Mouse (Mus musculus): ENCODE results near the gene Smim12. TPM values are rescaled to one million over a fixed set of nuclear protein-coding genes. Genes with fewer than 3 reads are reported as not detected.

Smim12 gene
- total and polyA plus RNA-seq, 3 experiments: 30.9 to 33.6 (median 31.3) TPM

DNA sequence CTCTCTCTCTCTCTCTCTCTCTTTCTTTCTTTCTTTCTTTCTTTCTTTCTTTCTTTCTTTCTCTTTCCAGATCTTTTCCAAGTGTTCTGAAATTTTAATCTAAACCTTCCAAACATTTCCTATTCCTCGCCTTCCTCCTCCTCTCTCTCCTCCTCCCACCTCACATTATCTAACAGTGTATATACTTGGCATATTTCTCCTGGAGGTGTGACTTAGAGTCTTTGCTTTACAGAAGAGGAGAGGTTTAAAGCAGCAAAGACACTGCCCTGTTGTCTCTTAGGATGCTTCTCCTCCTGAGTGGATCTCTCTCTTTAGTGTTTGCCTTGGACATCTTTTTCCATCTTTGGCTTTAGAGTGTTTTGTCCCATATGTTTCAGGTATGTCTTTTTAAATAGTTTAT lies 40.5 kb upstream of the Smim12 start:
- peaks cover 18 to 24% of the 10 kb centered on the region in 2 experiments for H3K4me1 ChIP-seq (ENCODE audit: control insufficient read depth in 1 of 2, insufficient read depth in 2 of 2)
- no peak overlapping the region for H3K27ac ChIP-seq (ENCODE audit: insufficient read depth, low read depth)
- no peaks in the 10 kb centered on the region for H3K79me2 ChIP-seq (replicated peaks; ENCODE audit: control insufficient read depth, extremely low read depth, insufficient read depth, poor library complexity, severe bottlenecking)
- no peak overlapping the region for H3K9ac ChIP-seq (ENCODE audit: insufficient read depth, low read depth)
- H3K36me3 ChIP-seq (replicated peaks in 1 of 2; ENCODE audit: control insufficient read depth in 1 of 2, insufficient read depth in 1 of 2, low read length in 1 of 2): no peaks in the 10 kb centered on the region
- peaks cover 14% of the 10 kb centered on the region for H3K27me3 ChIP-seq (replicated peaks)
- no peak overlapping the region for H3K4me3 ChIP-seq (replicated peaks in 1 of 3; ENCODE audit: low read depth in 2 of 3, low read length in 2 of 3, poor library complexity in 1 of 3)
- H3K4me2 ChIP-seq (ENCODE audit: insufficient read depth, low read depth, poor library complexity, severe bottlenecking): no peak overlapping the region
- in situ Hi-C loops (cut with MboI; ENCODE audit: low pct_ligation_motif_present, low pct_unique_long_range_greater_than_20kb, low sequenced_read_pairs) (no loop called here), dilution Hi-C loops (cut with MboI; ENCODE audit: extremely low pct_ligation_motif_present, extremely low pct_unique_long_range_greater_than_20kb, low sequenced_read_pairs) (no loop called here)
- DNase-seq (ENCODE audit: extremely low read depth): no peak
- no peaks in the 10 kb centered on the region for H3K9me3 ChIP-seq (replicated peaks; ENCODE audit: low read length)
- TF ChIP-seq IRF4 (IDR thresholded peaks at IDR 0.05; ENCODE audit: low read depth, low read length) (no peak), PAX5 (IDR thresholded peaks at IDR 0.05; ENCODE audit: low read length) (no peak), UBTF (IDR thresholded peaks at IDR 0.05; ENCODE audit: low read depth, low read length) (no peak), MEF2A (IDR thresholded peaks at IDR 0.05; ENCODE audit: borderline replicate concordance, low read depth, low read length) (no peak), POLR2A (IDR thresholded peaks at IDR 0.05; ENCODE audit: low read depth, low read length) (no peak), KAT2A (IDR thresholded peaks at IDR 0.05; ENCODE audit: insufficient replicate concordance, low read length) (no peak), HCFC1 (IDR thresholded peaks at IDR 0.05; ENCODE audit: low read depth, low read length) (no peak), CHD1 (IDR thresholded peaks at IDR 0.05; ENCODE audit: low read depth, low read length) (no peak), ZKSCAN1 (IDR thresholded peaks at IDR 0.05; ENCODE audit: borderline replicate concordance, low read depth, low read length) (no peak)

DNA sequence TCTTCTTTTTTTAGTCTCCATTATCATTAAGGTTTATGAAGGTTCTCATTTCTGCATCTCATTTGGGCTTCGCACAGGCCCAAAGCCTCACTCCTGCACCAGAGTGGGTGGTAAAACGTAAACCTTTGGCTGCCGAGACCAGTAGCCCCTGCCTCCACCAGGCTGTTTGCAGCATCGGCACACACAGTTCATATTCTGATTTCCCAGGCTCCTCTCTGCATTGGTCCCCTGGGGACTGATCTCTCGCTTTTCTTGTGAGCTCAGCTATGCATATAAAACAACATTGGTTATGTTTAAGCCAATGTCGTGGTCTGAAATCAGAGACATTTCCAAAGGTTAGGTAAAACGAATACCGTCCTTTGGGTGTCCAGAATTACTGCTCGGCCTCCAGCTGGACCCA lies 32.3 kb upstream of the Smim12 start:
- H3K9me3 ChIP-seq (replicated peaks; ENCODE audit: low read length): no peaks in the 10 kb centered on the region
- peaks cover 40% of the 10 kb centered on the region for H3K27me3 ChIP-seq (replicated peaks)
- H3K9ac ChIP-seq (ENCODE audit: insufficient read depth, low read depth): no peak overlapping the region
- TF ChIP-seq CHD2 (IDR thresholded peaks at IDR 0.05; ENCODE audit: low read length) (no peak), BHLHE40 (IDR thresholded peaks at IDR 0.05; ENCODE audit: low read depth, low read length) (peak; percentile 34; the same call in 1 of the 2 replicates), MEF2A (IDR thresholded peaks at IDR 0.05; ENCODE audit: borderline replicate concordance, low read depth, low read length) (0 out of 2 replicates have a peak, but pooled peaks have one; percentile 14)
- no peak overlapping the region for H3K27ac ChIP-seq (ENCODE audit: insufficient read depth, low read depth)
- dilution Hi-C loops (cut with MboI; ENCODE audit: extremely low pct_ligation_motif_present, extremely low pct_unique_long_range_greater_than_20kb, low sequenced_read_pairs): no loop called here
- in situ Hi-C loops (cut with MboI; ENCODE audit: low pct_ligation_motif_present, low pct_unique_long_range_greater_than_20kb, low sequenced_read_pairs): no loop called here
- no peaks in the 10 kb centered on the region for H3K79me2 ChIP-seq (replicated peaks; ENCODE audit: control insufficient read depth, extremely low read depth, insufficient read depth, poor library complexity, severe bottlenecking)
- no peaks in the 10 kb centered on the region for H3K36me3 ChIP-seq (replicated peaks in 1 of 2; ENCODE audit: control insufficient read depth in 1 of 2, insufficient read depth in 1 of 2, low read length in 1 of 2)
- H3K4me3 ChIP-seq (replicated peaks in 1 of 3; ENCODE audit: low read depth in 2 of 3, low read length in 2 of 3, poor library complexity in 1 of 3): no peak overlapping the region
- DNase-seq (ENCODE audit: extremely low read depth): peak; percentile 62
- peaks cover 11 to 19% of the 10 kb centered on the region in 2 experiments; a peak in 3 of 4 replicates for H3K4me1 ChIP-seq (ENCODE audit: control insufficient read depth in 1 of 2, insufficient read depth in 2 of 2)
- H3K4me2 ChIP-seq (ENCODE audit: insufficient read depth, low read depth, poor library complexity, severe bottlenecking): 0 out of 2 replicates have a peak overlapping the region, but pooled peaks have one; percentile 6

DNA sequence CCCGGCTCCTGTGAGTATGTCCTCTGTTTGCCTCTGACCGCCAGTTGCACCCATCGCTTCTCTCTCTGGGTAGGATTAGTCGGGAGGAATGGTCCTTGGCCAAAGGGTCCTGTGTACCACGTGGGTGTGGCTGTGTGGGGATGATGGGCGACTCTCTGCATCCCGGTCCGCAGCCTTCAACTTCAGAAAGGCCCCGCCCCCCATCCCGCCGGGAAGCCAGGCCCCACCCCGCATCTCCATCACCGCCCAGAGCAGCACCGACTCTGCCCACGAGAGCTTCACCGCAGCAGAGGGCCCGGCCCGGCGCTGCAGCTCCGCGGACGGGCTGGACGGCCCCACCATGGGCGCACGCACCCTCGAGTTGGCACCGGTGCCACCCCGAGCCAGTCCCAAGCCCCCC lies 29.1 kb upstream of the Smim12 start:
- H3K36me3 ChIP-seq (replicated peaks in 1 of 2; ENCODE audit: control insufficient read depth in 1 of 2, insufficient read depth in 1 of 2, low read length in 1 of 2): no peaks in the 10 kb centered on the region
- H3K4me2 ChIP-seq (ENCODE audit: insufficient read depth, low read depth, poor library complexity, severe bottlenecking): no peak overlapping the region
- H3K9ac ChIP-seq (ENCODE audit: insufficient read depth, low read depth): no peak overlapping the region
- no peak overlapping the region for H3K27ac ChIP-seq (ENCODE audit: insufficient read depth, low read depth)
- DNase-seq (ENCODE audit: extremely low read depth): no peak
- in situ Hi-C loops (cut with MboI; ENCODE audit: low pct_ligation_motif_present, low pct_unique_long_range_greater_than_20kb, low sequenced_read_pairs) (no loop called here), dilution Hi-C loops (cut with MboI; ENCODE audit: extremely low pct_ligation_motif_present, extremely low pct_unique_long_range_greater_than_20kb, low sequenced_read_pairs) (no loop called here)
- no peaks in the 10 kb centered on the region for H3K79me2 ChIP-seq (replicated peaks; ENCODE audit: control insufficient read depth, extremely low read depth, insufficient read depth, poor library complexity, severe bottlenecking)
- peaks cover 7 to 14% of the 10 kb centered on the region in 2 experiments; a peak in 3 of 4 replicates for H3K4me1 ChIP-seq (ENCODE audit: control insufficient read depth in 1 of 2, insufficient read depth in 2 of 2)
- no peaks in the 10 kb centered on the region for H3K9me3 ChIP-seq (replicated peaks; ENCODE audit: low read length)
- TF ChIP-seq MXI1 (IDR thresholded peaks at IDR 0.05; ENCODE audit: low read depth, low read length): no peak
- H3K27me3 ChIP-seq (replicated peaks): peaks cover 54% of the 10 kb centered on the region
- no peak overlapping the region for H3K4me3 ChIP-seq (replicated peaks in 1 of 3; ENCODE audit: low read depth in 2 of 3, low read length in 2 of 3, poor library complexity in 1 of 3)

Data from CH12.LX (cell line).